Mouse (Mus musculus): ENCODE data around the gene Dmgdh. TPM values are rescaled to one million over a fixed set of nuclear protein-coding genes. Genes with fewer than 3 reads are reported as not detected.

The Dmgdh gene
- polyA plus RNA-seq, 1 experiment from 2014 or later: 0.08 TPM

- ATAC-seq (replicated peaks; ENCODE audit: low FRiP score) (no peak), DNase-seq (ENCODE audit: low spot score) (no peak)
- H3K4me3 ChIP-seq (ENCODE audit: low read depth, low read length): no peak overlapping the region
- no peak overlapping the region for H3K4me2 ChIP-seq (ENCODE audit: low read depth, low read length, severe bottlenecking)
- no peaks in the 10 kb centered on the region for H3K27me3 ChIP-seq (ENCODE audit: control insufficient read depth, insufficient read depth, low read length)
- H3K4me1 ChIP-seq (replicated peaks; ENCODE audit: control insufficient read depth, insufficient read depth, low read length): no peaks in the 10 kb centered on the region
- H3K9ac ChIP-seq (ENCODE audit: low read length): no peak overlapping the region
- WGBS: 91% methylated on average over 3 of the region's 3 CpGs
- H3K36me3 ChIP-seq (ENCODE audit: control insufficient read depth, insufficient read depth, low read length): no peaks in the 10 kb centered on the region
- no peak overlapping the region for H3K27ac ChIP-seq (ENCODE audit: low read depth, low read length)
- no peaks in the 10 kb centered on the region for H3K9me3 ChIP-seq (ENCODE audit: control insufficient read depth, low read length)
Observed at GRCm38 (mm10) chr13:93689566-93689965, 15.3 kb downstream of the Dmgdh start.

- DNase-seq (ENCODE audit: low spot score) (no peak), ATAC-seq (replicated peaks; ENCODE audit: low FRiP score) (no peak)
- Histone ChIP-seq H3K9me3 (ENCODE audit: control insufficient read depth, low read length) (no peaks in the 10 kb centered on the region), H3K9ac (ENCODE audit: low read length) (no peak overlapping the region), H3K27ac (ENCODE audit: low read depth, low read length) (no peak overlapping the region), H3K36me3 (ENCODE audit: control insufficient read depth, insufficient read depth, low read length) (no peaks in the 10 kb centered on the region), H3K4me2 (ENCODE audit: low read depth, low read length, severe bottlenecking) (no peak overlapping the region), H3K4me1 (replicated peaks; ENCODE audit: control insufficient read depth, insufficient read depth, low read length) (no peaks in the 10 kb centered on the region), H3K27me3 (ENCODE audit: control insufficient read depth, insufficient read depth, low read length) (no peaks in the 10 kb centered on the region), H3K4me3 (ENCODE audit: low read depth, low read length) (no peak overlapping the region)
- WGBS: 87% methylated on average over 1 of the region's 1 CpGs
Observed at GRCm38 (mm10) chr13:93690821-93691220, 16.6 kb downstream of the Dmgdh start.

- no peaks in the 10 kb centered on the region for H3K9me3 ChIP-seq (ENCODE audit: control insufficient read depth, low read length)
- WGBS: 92% methylated on average over 6 of the region's 6 CpGs
- no peak for DNase-seq (ENCODE audit: low spot score)
- H3K9ac ChIP-seq (ENCODE audit: low read length): no peak overlapping the region
- no peak for ATAC-seq (replicated peaks; ENCODE audit: low FRiP score)
- no peaks in the 10 kb centered on the region for H3K36me3 ChIP-seq (ENCODE audit: control insufficient read depth, insufficient read depth, low read length)
- no peaks in the 10 kb centered on the region for H3K27me3 ChIP-seq (ENCODE audit: control insufficient read depth, insufficient read depth, low read length)
- H3K4me3 ChIP-seq (ENCODE audit: low read depth, low read length): no peak overlapping the region
- H3K4me1 ChIP-seq (replicated peaks; ENCODE audit: control insufficient read depth, insufficient read depth, low read length): no peaks in the 10 kb centered on the region
- H3K27ac ChIP-seq (ENCODE audit: low read depth, low read length): no peak overlapping the region
- H3K4me2 ChIP-seq (ENCODE audit: low read depth, low read length, severe bottlenecking): no peak overlapping the region
Observed at GRCm38 (mm10) chr13:93698866-93699265, 24.6 kb downstream of the Dmgdh start.

GRCm38 (mm10) chr13:93705697-93706096, 31.5 kb downstream of the Dmgdh start:
- Histone ChIP-seq H3K9me3 (ENCODE audit: control insufficient read depth, low read length) (no peaks in the 10 kb centered on the region), H3K36me3 (ENCODE audit: control insufficient read depth, insufficient read depth, low read length) (no peaks in the 10 kb centered on the region), H3K4me2 (ENCODE audit: low read depth, low read length, severe bottlenecking) (no peak overlapping the region), H3K27ac (ENCODE audit: low read depth, low read length) (no peak overlapping the region), H3K4me1 (replicated peaks; ENCODE audit: control insufficient read depth, insufficient read depth, low read length) (no peaks in the 10 kb centered on the region), H3K9ac (ENCODE audit: low read length) (no peak overlapping the region), H3K27me3 (ENCODE audit: control insufficient read depth, insufficient read depth, low read length) (no peaks in the 10 kb centered on the region), H3K4me3 (ENCODE audit: low read depth, low read length) (no peak overlapping the region)
- ATAC-seq (replicated peaks; ENCODE audit: low FRiP score) (no peak), DNase-seq (ENCODE audit: low spot score) (no peak)
- WGBS: 75% methylated on average over 4 of the region's 4 CpGs

- ATAC-seq (replicated peaks; ENCODE audit: low FRiP score) (no peak), DNase-seq (ENCODE audit: low spot score) (no peak)
- no peaks in the 10 kb centered on the region for H3K27me3 ChIP-seq (ENCODE audit: control insufficient read depth, insufficient read depth, low read length)
- H3K9me3 ChIP-seq (ENCODE audit: control insufficient read depth, low read length): no peaks in the 10 kb centered on the region
- no peak overlapping the region for H3K4me2 ChIP-seq (ENCODE audit: low read depth, low read length, severe bottlenecking)
- no peaks in the 10 kb centered on the region for H3K36me3 ChIP-seq (ENCODE audit: control insufficient read depth, insufficient read depth, low read length)
- 92% methylated on average over 4 of the region's 4 CpGs for WGBS
- H3K4me3 ChIP-seq (ENCODE audit: low read depth, low read length): no peak overlapping the region
- H3K4me1 ChIP-seq (replicated peaks; ENCODE audit: control insufficient read depth, insufficient read depth, low read length): no peaks in the 10 kb centered on the region
- H3K9ac ChIP-seq (ENCODE audit: low read length): no peak overlapping the region
- H3K27ac ChIP-seq (ENCODE audit: low read depth, low read length): no peak overlapping the region
Observed at GRCm38 (mm10) chr13:93707271-93707670, 33.0 kb downstream of the Dmgdh start.

- ATAC-seq (replicated peaks; ENCODE audit: low FRiP score): no peak
- Histone ChIP-seq H3K9ac (ENCODE audit: low read length) (no peak overlapping the region), H3K27ac (ENCODE audit: low read depth, low read length) (no peak overlapping the region), H3K36me3 (ENCODE audit: control insufficient read depth, insufficient read depth, low read length) (no peaks in the 10 kb centered on the region), H3K9me3 (ENCODE audit: control insufficient read depth, low read length) (no peaks in the 10 kb centered on the region), H3K4me1 (replicated peaks; ENCODE audit: control insufficient read depth, insufficient read depth, low read length) (no peaks in the 10 kb centered on the region), H3K4me3 (ENCODE audit: low read depth, low read length) (no peak overlapping the region), H3K4me2 (ENCODE audit: low read depth, low read length, severe bottlenecking) (no peak overlapping the region), H3K27me3 (ENCODE audit: control insufficient read depth, insufficient read depth, low read length) (no peaks in the 10 kb centered on the region)
- 90% methylated on average over 4 of the region's 4 CpGs for WGBS
- no peak for DNase-seq (ENCODE audit: low spot score)
Observed at GRCm38 (mm10) chr13:93710325-93710724, 36.1 kb downstream of the Dmgdh start.

GRCm38 (mm10) chr13:93711226-93711625, 37.0 kb downstream of the Dmgdh start:
- no peak for ATAC-seq (replicated peaks; ENCODE audit: low FRiP score)
- no peaks in the 10 kb centered on the region for H3K4me1 ChIP-seq (replicated peaks; ENCODE audit: control insufficient read depth, insufficient read depth, low read length)
- no peaks in the 10 kb centered on the region for H3K27me3 ChIP-seq (ENCODE audit: control insufficient read depth, insufficient read depth, low read length)
- WGBS: 94% methylated on average over 4 of the region's 4 CpGs
- H3K36me3 ChIP-seq (ENCODE audit: control insufficient read depth, insufficient read depth, low read length): no peaks in the 10 kb centered on the region
- no peak overlapping the region for H3K9ac ChIP-seq (ENCODE audit: low read length)
- no peak overlapping the region for H3K4me3 ChIP-seq (ENCODE audit: low read depth, low read length)
- DNase-seq (ENCODE audit: low spot score): no peak
- H3K27ac ChIP-seq (ENCODE audit: low read depth, low read length): no peak overlapping the region
- no peak overlapping the region for H3K4me2 ChIP-seq (ENCODE audit: low read depth, low read length, severe bottlenecking)
- H3K9me3 ChIP-seq (ENCODE audit: control insufficient read depth, low read length): no peaks in the 10 kb centered on the region

GRCm38 (mm10) chr13:93712362-93712761, 38.1 kb downstream of the Dmgdh start:
- H3K4me2 ChIP-seq (ENCODE audit: low read depth, low read length, severe bottlenecking): no peak overlapping the region
- H3K4me1 ChIP-seq (replicated peaks; ENCODE audit: control insufficient read depth, insufficient read depth, low read length): no peaks in the 10 kb centered on the region
- H3K9ac ChIP-seq (ENCODE audit: low read length): no peak overlapping the region
- H3K4me3 ChIP-seq (ENCODE audit: low read depth, low read length): no peak overlapping the region
- DNase-seq (ENCODE audit: low spot score) (no peak), ATAC-seq (replicated peaks; ENCODE audit: low FRiP score) (no peak)
- 85% methylated on average over 4 of the region's 4 CpGs for WGBS
- no peaks in the 10 kb centered on the region for H3K27me3 ChIP-seq (ENCODE audit: control insufficient read depth, insufficient read depth, low read length)
- no peak overlapping the region for H3K27ac ChIP-seq (ENCODE audit: low read depth, low read length)
- H3K36me3 ChIP-seq (ENCODE audit: control insufficient read depth, insufficient read depth, low read length): no peaks in the 10 kb centered on the region
- H3K9me3 ChIP-seq (ENCODE audit: control insufficient read depth, low read length): no peaks in the 10 kb centered on the region

- H3K27ac ChIP-seq (ENCODE audit: low read depth, low read length): no peak overlapping the region
- no peaks in the 10 kb centered on the region for H3K27me3 ChIP-seq (ENCODE audit: control insufficient read depth, insufficient read depth, low read length)
- no peak overlapping the region for H3K9ac ChIP-seq (ENCODE audit: low read length)
- H3K4me3 ChIP-seq (ENCODE audit: low read depth, low read length): no peak overlapping the region
- no peak overlapping the region for H3K4me2 ChIP-seq (ENCODE audit: low read depth, low read length, severe bottlenecking)
- DNase-seq (ENCODE audit: low spot score) (no peak), ATAC-seq (replicated peaks; ENCODE audit: low FRiP score) (no peak)
- no peaks in the 10 kb centered on the region for H3K36me3 ChIP-seq (ENCODE audit: control insufficient read depth, insufficient read depth, low read length)
- WGBS: 83% methylated on average over 3 of the region's 3 CpGs
- H3K9me3 ChIP-seq (ENCODE audit: control insufficient read depth, low read length): no peaks in the 10 kb centered on the region
- no peaks in the 10 kb centered on the region for H3K4me1 ChIP-seq (replicated peaks; ENCODE audit: control insufficient read depth, insufficient read depth, low read length)
Observed at GRCm38 (mm10) chr13:93713826-93714225, 39.6 kb downstream of the Dmgdh start.

Data from forebrain, embryonic 11.5 days (tissue).